Mouse (Mus musculus) liver, embryonic 13.5 days (tissue): ENCODE data around the gene Wasf2. TPM values are rescaled to one million over a fixed set of nuclear protein-coding genes. Genes with fewer than 3 reads are reported as not detected.
"Not testable (repeated sequence)": the region's sequence is repeated elsewhere in the genome, so short reads cannot be mapped to it uniquely, and the experiment has no call there.

ENCODE experiments used
- ATAC-seq: fragments of 200-750 bp; cut with Nextera tagmentation; 2 replicates; pipeline ENCODE4 v1.8.0; 2017; ENCODE audit warnings: low read depth, mild to moderate bottlenecking, moderate number of reproducible peaks, moderate library complexity
- DNase-seq: peaks from one replicate; pipeline ENCODE4 v3.0.0; 2022
- H3K27ac ChIP-seq: fragments of 300-500 bp; sonication (generic); 2 replicates; pipeline ENCODE4 v1.5.1; 2015; ENCODE audit warnings: moderate library complexity, mild to moderate bottlenecking, inconsistent platforms
- H3K27me3 ChIP-seq: fragments of 300-500 bp; sonication (generic); 2 replicates; pipeline ENCODE4 v1.6.1; 2015; ENCODE audit warnings: mild to moderate bottlenecking, inconsistent platforms
- H3K36me3 ChIP-seq: fragments of 300-500 bp; sonication (generic); 2 replicates; pipeline ENCODE4 v1.6.1; 2015; ENCODE audit warnings: mild to moderate bottlenecking, inconsistent platforms
- H3K4me1 ChIP-seq: fragments of 300-500 bp; sonication (generic); replicated peaks from 2 replicates; pipeline ENCODE4 v1.6.1; 2015; ENCODE audit warnings: inconsistent platforms
- H3K4me2 ChIP-seq: fragments of 300-500 bp; sonication (generic); 2 replicates; pipeline ENCODE4 v1.6.1; 2015; ENCODE audit warnings: inconsistent platforms, mild to moderate bottlenecking, moderate library complexity
- H3K4me3 ChIP-seq: fragments of 300-500 bp; sonication (generic); replicated peaks from 2 replicates; pipeline ENCODE4 v1.5.1; 2015; ENCODE audit warnings: mild to moderate bottlenecking, inconsistent platforms
- H3K9ac ChIP-seq: fragments of 300-500 bp; sonication (generic); 2 replicates; pipeline ENCODE4 v1.6.1; 2015; ENCODE audit warnings: mild to moderate bottlenecking, inconsistent platforms
- H3K9me3 ChIP-seq: fragments of 300-500 bp; sonication (generic); replicated peaks from 2 replicates; pipeline ENCODE4 v1.6.1; 2016; ENCODE audit warnings: inconsistent platforms
- WGBS: fragments of 180-500 bp; shearing (Covaris S2); methylation state at CpG from one replicate; pipeline ENCODE4 v1.1.7; 2015; ENCODE audit not compliant: insufficient replicate concordance; 5-methylcytosine and 5-hydroxymethylcytosine counted together
- polyA plus RNA-seq: library from polyadenylated mRNA; unstranded; fragments of >200 nt; fragmentation: Nextera tagmentation; extraction: Ambion mirVana; gene quantifications from 2 replicates; pipeline ENCODE4 v1.2.1, GENCODE M21; 2015

The Wasf2 gene
- polyA plus RNA-seq, 1 experiment from 2014 or later, result 52.3 TPM

DNA sequence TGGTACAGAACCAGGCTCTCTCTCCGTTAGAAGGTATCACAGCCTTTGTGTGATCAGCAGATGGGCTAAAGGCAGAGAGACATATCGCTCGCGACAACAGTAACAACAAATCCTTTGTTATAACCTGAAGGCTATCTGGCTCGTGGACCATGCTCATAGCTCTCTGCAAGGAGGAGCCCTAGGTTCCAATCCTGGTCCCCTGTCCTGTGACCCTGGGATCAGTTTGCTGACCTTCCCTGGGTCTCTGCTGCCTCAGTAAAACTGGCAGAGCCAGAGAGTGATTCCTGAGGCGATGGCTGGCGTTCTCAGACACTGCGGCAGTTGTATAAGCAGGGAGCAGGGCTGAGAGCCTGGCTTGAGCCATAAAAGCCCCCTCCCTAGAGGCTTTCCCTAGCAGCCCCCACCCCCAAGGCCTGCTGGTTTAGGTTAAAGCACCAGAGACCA lies 40.0 kb upstream of the Wasf2 start:
- Histone ChIP-seq H3K4me2 (no peak overlapping the region), H3K27me3 (peaks cover 75% of the 10 kb centered on the region), H3K4me1 (peaks cover 70% of the 10 kb centered on the region), H3K36me3 (no peaks in the 10 kb centered on the region), H3K9ac (no peak overlapping the region), H3K27ac (peak overlapping the region; percentile 71), H3K4me3 (no peak overlapping the region), H3K9me3 (no peaks in the 10 kb centered on the region)
- ATAC-seq (no peak), DNase-seq (no peak)
- 73% methylated on average over 8 of the region's 8 CpGs for WGBS

DNA sequence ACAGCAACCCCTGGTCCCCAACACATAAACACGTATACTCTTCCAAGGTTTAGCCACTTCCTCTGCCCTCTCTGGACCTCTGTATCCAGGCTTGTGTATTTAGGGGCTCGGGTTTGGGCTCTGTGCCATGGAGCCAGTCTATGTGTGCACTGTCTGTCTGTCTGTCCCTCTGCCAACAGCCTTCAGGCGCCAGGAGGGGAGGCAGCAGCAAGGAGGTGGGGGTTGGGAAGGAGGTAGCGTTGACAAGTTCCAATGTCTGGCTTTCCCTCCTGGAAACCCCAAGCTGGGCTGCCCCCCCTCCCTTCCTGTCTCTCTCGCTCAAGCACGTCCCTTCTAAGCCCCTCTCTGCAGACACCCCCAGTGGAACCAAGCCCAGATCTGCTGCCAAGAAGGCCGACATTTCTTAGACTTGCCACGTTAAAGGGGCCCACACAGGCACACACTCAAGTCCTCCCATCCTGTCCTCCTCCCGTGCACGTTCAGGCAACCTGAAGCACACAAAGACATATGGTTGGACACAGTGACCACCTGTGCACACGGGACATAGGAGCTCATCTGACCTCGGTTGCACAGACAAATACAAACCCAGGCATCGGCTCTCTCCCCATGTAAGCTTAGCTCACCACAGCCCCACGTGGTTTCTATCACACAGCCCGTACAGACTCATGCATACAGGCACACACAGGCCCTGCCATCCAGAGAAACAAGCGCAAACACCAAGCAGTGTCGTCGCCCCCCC lies 39.4 kb upstream of the Wasf2 start:
- ATAC-seq, result no peak
- Histone ChIP-seq H3K27me3 (peaks cover 74% of the 10 kb centered on the region), H3K9me3 (no peaks in the 10 kb centered on the region), H3K4me3 (no peak overlapping the region), H3K4me1 (peaks cover 69% of the 10 kb centered on the region), H3K4me2 (0 out of 2 replicates have a peak overlapping the region, but pooled peaks have one; percentile 0), H3K27ac (peak overlapping the region; percentile 71), H3K9ac (no peak overlapping the region), H3K36me3 (no peaks in the 10 kb centered on the region)
- no peak for DNase-seq
- WGBS, result 32% methylated on average over 18 of the region's 18 CpGs

DNA sequence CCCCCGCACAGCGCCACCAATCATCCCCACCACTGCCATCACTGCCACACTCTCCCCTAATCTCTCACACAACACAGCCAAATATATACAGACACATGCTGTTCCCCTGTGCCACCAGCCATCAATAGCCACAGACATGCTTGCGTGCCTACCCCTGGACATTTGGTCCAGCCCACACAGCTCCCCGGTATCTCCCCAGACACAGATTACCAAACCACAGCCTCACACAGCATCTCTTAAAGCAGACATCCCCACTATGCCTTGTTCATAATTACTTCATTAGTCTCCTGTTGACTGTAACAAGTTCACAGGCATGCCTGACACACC lies 38.9 kb upstream of the Wasf2 start:
- no peak for DNase-seq
- Histone ChIP-seq H3K4me2 (no peak overlapping the region), H3K27me3 (peaks cover 69% of the 10 kb centered on the region), H3K4me3 (no peak overlapping the region), H3K4me1 (peaks cover 63% of the 10 kb centered on the region), H3K9me3 (no peaks in the 10 kb centered on the region), H3K27ac (peak overlapping the region; percentile 71), H3K36me3 (no peaks in the 10 kb centered on the region), H3K9ac (no peak overlapping the region)
- WGBS, result 59% methylated on average over 4 of the region's 4 CpGs
- no peak for ATAC-seq

DNA sequence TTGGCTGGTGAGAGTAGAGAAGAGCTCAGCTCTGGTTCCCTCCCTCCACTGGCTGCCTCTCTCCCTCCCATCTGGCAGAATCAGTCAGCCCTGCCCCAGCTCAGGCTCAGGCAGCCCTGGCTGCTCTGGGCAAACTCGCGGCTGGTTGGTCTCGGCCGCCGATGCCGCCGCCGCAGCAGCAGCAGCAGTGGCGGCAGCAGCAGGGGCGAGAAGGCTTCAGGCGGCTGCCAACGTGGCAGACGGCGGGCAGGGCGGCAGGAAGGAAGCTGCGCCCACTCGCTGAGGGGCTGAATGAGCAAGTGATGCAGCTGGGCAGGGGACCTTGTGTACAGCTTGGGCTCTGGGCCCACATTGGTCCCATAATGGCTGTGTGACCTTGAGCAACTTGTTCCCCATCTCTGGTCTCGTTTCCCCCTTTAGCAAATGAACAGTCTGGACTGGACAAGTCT lies 37.8 kb upstream of the Wasf2 start:
- no peak for DNase-seq
- peaks cover 62% of the 10 kb centered on the region for H3K27me3 ChIP-seq
- no peaks in the 10 kb centered on the region for H3K36me3 ChIP-seq
- H3K4me3 ChIP-seq, result peak overlapping the region; percentile 16; the same call in 1 of the 2 replicates
- H3K9me3 ChIP-seq, result no peaks in the 10 kb centered on the region
- peaks cover 58% of the 10 kb centered on the region for H3K4me1 ChIP-seq
- no peak for ATAC-seq
- peak overlapping the region; percentile 49 for H3K4me2 ChIP-seq
- H3K27ac ChIP-seq, result peak overlapping the region; percentile 70; the same call in 1 of the 2 replicates
- WGBS, result 3% methylated on average over 18 of the region's 18 CpGs
- peak overlapping the region; percentile 34 for H3K9ac ChIP-seq

DNA sequence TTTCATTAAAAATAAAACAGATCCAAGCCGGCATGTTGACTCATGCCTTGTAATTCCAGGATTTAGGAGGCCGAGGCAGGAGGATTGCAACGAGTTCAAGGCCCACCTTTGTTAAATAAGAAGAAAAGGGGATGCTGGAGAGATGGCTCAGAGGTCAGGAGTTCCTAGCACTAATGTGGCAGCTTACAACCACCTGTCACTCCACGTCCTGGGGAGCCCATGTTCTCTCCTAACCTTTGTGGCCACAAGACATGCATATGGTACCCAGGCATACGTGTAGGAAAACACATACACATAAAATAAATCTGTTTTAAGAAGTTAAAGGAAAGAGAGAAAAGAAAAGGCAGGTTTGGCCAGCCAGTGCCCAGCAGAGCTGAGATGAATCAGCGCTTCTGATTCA lies 37.2 kb upstream of the Wasf2 start:
- Histone ChIP-seq H3K36me3 (no peaks in the 10 kb centered on the region), H3K9me3 (no peaks in the 10 kb centered on the region), H3K27ac (peak overlapping the region; percentile 37), H3K4me3 (no peak overlapping the region), H3K4me1 (peaks cover 52% of the 10 kb centered on the region), H3K9ac (no peak overlapping the region), H3K27me3 (peaks cover 62% of the 10 kb centered on the region), H3K4me2 (no peak overlapping the region)
- DNase-seq, result no peak
- WGBS, result 51% methylated on average over 6 of the region's 6 CpGs
- ATAC-seq, result no peak

DNA sequence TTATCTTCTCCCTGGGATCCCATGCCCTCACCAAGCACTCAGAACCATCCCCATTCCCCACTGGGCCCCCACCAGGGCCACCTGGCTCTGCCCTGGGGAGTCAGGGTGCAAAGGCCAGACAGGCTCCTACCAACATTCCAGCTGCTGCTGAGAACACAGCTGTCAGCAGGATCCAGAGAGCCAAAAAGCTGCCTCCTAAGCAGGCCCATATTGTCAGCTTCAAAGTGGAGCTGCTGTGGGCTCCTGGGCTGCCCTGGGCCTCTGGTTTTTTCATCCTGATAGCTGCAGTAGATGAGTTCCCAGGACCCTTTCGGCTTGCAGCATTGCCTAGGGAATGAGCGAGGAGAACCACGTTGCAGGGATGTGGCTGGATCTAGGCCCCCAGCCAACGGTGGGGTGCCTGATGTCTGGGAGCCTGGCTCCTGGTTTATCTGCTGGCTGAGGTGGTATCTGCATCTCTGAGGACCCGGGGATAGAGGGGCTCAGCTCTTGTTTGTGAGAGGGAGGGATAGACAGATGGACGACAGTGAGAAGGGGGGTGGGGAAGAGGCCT lies 36.7 kb upstream of the Wasf2 start:
- 20% methylated on average over 6 of the region's 6 CpGs for WGBS
- Histone ChIP-seq H3K27ac (peak overlapping the region; percentile 37), H3K9me3 (no peaks in the 10 kb centered on the region), H3K9ac (no peak overlapping the region), H3K36me3 (no peaks in the 10 kb centered on the region), H3K27me3 (peaks cover 62% of the 10 kb centered on the region), H3K4me3 (no peak overlapping the region), H3K4me2 (no peak overlapping the region), H3K4me1 (peaks cover 51% of the 10 kb centered on the region)
- DNase-seq (no peak), ATAC-seq (no peak)

DNA sequence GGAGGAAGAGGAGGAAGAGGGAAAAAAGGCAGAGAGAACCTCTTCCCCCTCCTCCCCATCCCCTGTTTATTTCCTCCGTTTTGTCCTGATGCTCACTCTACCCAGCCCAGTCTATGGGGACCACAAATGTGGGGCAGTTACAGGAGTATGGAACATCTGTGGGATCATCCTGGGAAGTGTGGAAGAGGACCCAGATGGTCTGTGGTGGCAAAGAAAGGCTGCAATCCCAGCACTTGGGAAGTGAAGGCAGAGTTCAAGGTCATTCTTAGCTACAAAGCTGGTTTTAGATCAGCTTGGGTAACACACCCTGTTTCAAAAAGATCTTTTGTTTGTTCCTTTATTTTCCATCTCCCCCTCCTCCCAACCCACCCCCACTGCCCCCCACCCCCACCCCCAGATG lies 36.0 kb upstream of the Wasf2 start:
- Histone ChIP-seq H3K9me3 (no peaks in the 10 kb centered on the region), H3K4me1 (peaks cover 51% of the 10 kb centered on the region), H3K4me2 (no peak overlapping the region), H3K4me3 (no peak overlapping the region), H3K9ac (no peak overlapping the region), H3K27me3 (peaks cover 62% of the 10 kb centered on the region), H3K36me3 (no peaks in the 10 kb centered on the region), H3K27ac (no peak overlapping the region)
- ATAC-seq, result no peak
- WGBS, result 33% methylated on average over 1 of the region's 1 CpGs
- no peak for DNase-seq

DNA sequence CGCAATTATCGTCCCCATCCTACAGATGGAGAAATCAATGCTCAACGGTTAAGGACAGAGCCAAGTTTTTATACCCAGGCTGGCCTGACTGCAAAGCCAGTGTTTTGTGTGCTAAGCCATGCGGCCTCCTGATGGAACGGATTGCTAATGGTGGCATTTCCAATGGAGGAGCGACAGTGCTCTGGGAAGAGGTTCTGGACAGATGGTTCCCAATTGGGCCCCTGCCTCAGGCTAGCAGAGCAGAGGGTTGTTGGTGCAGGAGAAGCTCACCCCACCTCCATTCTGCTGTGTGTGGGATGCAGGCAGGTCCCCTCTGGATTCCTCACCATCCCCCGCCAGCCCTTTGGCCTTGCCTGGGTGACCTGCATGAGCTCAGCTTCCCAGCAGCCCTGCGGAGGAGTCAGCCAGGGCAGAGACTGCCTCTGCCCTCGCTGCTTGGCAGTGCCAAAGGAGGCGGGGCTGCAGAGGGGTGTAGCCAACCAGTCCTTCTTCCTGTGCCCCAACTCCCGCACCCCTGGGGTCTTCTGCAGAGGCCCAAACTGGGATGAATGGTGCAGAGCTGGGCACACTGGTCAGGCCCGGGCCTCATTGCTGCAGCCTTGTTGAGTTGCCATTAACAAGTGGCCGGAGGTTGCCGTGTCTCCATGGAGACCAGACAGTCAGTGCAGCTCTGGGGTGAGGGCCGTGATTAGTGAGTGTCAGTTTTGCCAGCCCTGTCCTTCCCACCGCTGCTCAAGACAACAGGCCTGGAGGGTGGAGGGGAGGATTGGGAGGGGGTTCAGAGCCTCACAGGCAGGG lies 35.2 kb upstream of the Wasf2 start:
- DNase-seq (no peak), ATAC-seq (peak; percentile 59)
- peak overlapping the region; percentile 59 for H3K27ac ChIP-seq
- peak overlapping the region; percentile 29; the same call in 1 of the 2 replicates for H3K9ac ChIP-seq
- H3K4me1 ChIP-seq, result peaks cover 50% of the 10 kb centered on the region
- no peaks in the 10 kb centered on the region for H3K9me3 ChIP-seq
- H3K4me2 ChIP-seq, result peak overlapping the region; percentile 32
- H3K36me3 ChIP-seq, result no peaks in the 10 kb centered on the region
- 53% methylated on average over 16 of the region's 16 CpGs for WGBS
- peak overlapping the region; percentile 25 for H3K4me3 ChIP-seq
- H3K27me3 ChIP-seq, result peaks cover 57% of the 10 kb centered on the region

DNA sequence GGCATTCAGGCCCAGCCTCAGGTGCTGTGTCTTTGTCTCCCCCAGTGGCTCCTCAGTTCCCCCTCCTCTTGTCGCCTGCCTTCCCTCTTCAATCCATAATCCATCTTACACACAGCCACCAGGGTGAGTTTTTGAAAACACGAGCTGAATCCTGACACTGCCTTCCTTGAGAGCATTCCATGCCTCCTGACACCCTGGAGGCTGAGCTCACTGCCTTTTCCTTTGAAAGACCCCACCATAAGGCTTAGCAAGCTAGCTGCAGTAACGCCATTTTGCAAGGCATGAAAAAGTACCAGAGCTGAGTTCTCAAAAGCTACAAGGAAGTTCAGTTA lies 34.6 kb upstream of the Wasf2 start:
- peak overlapping the region; percentile 59 for H3K27ac ChIP-seq
- not testable (repeated sequence) for ATAC-seq, H3K36me3 ChIP-seq, DNase-seq, H3K9me3 ChIP-seq
- peak overlapping the region; percentile 32; the same call in 1 of the 2 replicates for H3K4me2 ChIP-seq
- H3K4me1 ChIP-seq, result peaks cover 45% of the 10 kb centered on the region
- H3K27me3 ChIP-seq, result peaks cover 51% of the 10 kb centered on the region
- H3K9ac ChIP-seq, result peak overlapping the region; percentile 29; the same call in 1 of the 2 replicates
- peak overlapping the region; percentile 25 for H3K4me3 ChIP-seq
- 49% methylated on average over 3 of the region's 3 CpGs for WGBS

DNA sequence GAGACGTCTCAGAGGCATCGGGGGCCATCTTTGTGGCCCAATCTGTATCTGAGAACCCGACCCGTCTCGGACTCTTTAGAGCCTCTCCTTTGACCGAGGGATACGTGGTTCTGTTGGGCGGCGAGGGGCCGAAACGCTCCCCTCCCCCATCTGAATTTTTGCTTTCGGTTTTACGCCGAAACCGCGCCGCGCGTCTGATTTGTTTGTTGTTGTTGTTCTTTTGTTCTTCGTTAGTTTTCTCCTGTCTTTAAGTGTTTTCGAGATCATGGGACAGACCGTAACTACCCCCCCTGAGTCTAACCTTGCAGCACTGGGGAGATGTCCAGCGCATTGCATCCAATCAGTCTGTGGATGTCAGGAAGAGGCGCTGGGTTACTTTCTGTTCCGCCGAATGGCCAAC lies 33.6 kb upstream of the Wasf2 start:
- H3K4me2 ChIP-seq, H3K9ac ChIP-seq, ATAC-seq, H3K27ac ChIP-seq, H3K36me3 ChIP-seq, H3K9me3 ChIP-seq, DNase-seq: not testable (repeated sequence)
- H3K4me1 ChIP-seq, result peaks cover 36% of the 10 kb centered on the region
- WGBS, result 0% methylated on average over 15 of the region's 26 CpGs
- H3K4me3 ChIP-seq, result peak overlapping the region; percentile 52
- peaks cover 41% of the 10 kb centered on the region for H3K27me3 ChIP-seq

DNA sequence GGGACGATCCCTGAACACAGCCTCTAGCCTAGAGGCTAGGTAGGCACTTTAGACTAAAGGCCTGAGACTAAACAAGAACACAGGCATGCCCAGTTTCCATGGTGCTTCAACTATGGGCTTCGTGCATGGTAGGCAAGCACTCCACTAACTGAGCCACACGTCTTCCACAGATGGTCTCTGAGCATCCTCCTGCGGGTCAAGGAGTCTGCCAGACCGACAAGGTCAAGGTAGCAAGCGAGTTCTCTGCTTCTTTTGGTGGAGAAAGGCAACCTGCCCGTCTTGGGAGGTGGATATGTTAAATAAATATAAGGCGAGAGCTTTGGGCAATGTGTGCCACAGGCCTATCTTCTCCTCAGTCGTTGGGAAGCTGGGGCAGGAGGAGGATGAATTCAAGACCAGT lies 28.6 kb upstream of the Wasf2 start:
- ATAC-seq, result no peak
- Histone ChIP-seq H3K4me2 (no peak overlapping the region), H3K9me3 (no peaks in the 10 kb centered on the region), H3K4me1 (peaks cover 16% of the 10 kb centered on the region), H3K4me3 (no peak overlapping the region), H3K27me3 (no peaks in the 10 kb centered on the region), H3K27ac (no peak overlapping the region), H3K36me3 (no peaks in the 10 kb centered on the region), H3K9ac (no peak overlapping the region)
- no peak for DNase-seq
- 67% methylated on average over 9 of the region's 9 CpGs for WGBS
